Mouse (Mus musculus): ENCODE measurements around the gene Tfdp2.

The Tfdp2 gene

GRCm38 (mm10) chr9:96228285-96228684, 32.2 kb downstream of the Tfdp2 start:
- DNase-seq (ENCODE audit: low read depth, low spot score): no peak

DNA sequence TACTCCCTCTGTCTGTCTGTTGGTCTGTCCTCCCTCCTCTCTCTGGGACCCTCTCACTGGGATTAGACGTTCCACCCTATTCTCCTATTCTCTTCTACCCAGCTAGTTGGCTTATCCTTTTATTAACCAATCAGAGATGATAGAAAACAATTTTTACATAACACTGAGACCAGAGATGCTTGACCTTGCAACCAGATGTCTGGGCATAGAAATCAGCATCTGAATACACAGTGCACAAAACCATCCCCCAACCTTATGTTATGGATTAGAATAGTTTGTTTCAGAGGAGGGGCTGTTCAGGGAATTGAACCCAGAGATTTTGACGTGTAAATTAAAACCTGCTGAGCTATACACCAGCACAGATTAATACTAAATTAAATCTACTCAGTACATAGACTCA, 34.2 kb downstream of the Tfdp2 start:
- no peak for DNase-seq (ENCODE audit: low read depth, low spot score)

GRCm38 (mm10) chr9:96235477-96235876, 39.4 kb downstream of the Tfdp2 start:
- no peak for DNase-seq (ENCODE audit: low read depth, low spot score)

DNA sequence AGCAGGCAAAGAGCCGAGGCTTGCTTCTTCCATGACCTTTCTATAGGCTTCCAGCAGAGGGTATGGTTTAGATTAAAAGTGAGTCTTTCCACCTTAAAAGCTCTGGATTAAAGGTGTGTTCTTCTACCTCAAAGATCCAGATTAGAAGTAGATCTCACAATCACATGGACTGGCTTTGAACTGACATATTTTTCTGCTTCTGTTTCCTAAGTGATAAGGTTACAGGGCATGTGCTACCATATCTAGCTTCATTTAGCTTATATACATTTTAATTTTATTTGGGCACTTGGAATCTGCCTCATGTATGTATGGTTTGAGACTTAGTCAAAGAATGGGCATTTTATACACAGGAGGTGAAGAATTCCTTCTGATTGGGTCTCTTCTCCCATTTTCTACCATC, 41.3 kb downstream of the Tfdp2 start:
- DNase-seq (ENCODE audit: low read depth, low spot score): no peak

DNA sequence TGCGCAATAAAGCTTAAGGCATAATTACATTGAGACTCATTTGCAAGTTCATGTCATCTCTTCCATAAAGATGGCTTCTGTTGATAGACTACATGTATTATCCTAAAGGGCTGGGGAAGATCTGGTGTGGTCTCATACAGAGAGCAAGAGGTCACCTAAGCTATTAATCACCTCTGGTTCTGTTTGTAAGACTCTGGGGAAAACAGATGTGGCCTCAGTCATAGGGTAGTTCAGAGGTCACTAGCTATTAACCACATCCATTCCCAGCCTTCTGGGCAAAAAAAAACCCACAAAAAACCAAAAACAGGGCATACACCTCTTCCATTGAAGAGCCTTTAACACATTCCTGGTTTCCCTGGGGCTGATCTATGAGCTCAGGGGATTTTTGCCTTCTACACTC, 42.2 kb downstream of the Tfdp2 start:
- no peak for DNase-seq (ENCODE audit: low read depth, low spot score)

GRCm38 (mm10) chr9:96241134-96242097, 45.3 kb downstream of the Tfdp2 start:
- peak; percentile 82 for DNase-seq (ENCODE audit: low read depth, low spot score)

GRCm38 (mm10) chr9:96243915-96244314, 47.8 kb downstream of the Tfdp2 start:
- no peak for DNase-seq (ENCODE audit: low read depth, low spot score)

DNA sequence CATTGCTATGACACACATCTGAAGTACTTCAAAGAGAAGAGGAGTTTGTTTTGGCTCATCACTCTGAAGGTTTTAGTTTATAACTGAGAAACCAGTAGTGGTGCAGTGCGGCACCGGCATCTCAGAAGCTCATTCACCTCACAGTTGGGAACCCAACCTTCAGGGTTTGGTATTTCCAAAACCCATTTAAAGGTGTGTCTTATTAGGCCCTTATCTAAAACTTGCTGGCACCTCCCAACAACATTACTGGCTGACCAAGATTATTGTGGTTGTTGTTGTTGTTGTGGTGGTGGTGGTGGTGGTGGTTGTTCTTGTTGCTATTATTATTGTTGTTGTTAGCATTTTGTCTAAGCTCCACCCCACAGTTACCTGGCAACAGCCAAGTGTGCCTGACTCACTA, 58.7 kb downstream of the Tfdp2 start:
- DNase-seq (ENCODE audit: low read depth, low spot score): no peak

GRCm38 (mm10) chr9:96258478-96258877, 62.4 kb downstream of the Tfdp2 start:
- peak; percentile 91 for DNase-seq (ENCODE audit: low read depth, low spot score)

DNA sequence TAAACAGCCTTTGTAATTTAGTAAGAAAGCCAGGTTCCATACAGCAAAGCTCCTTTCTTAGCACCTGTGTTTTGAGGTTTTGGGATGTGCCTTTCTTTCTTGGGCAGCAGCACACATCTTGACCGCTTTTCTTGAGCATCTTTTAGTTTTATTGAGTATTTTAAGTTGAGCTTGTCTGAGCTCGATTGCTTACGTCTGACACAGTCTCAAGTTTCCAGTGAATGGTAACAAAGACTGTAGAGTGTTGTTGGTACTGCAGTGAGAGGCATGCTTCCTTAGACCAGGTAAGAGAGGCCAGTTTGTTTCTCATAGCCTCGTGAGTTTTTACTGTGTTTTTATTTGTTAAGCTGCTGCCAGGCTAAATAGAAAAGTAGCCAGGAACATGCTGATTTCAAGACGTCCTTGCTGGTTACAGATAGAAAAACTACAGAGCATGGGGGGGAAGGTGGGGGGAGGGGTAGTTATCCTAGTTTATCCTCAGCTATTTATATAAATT, 63.0 kb downstream of the Tfdp2 start:
- DNase-seq (ENCODE audit: low read depth, low spot score): no peak

- DNase-seq (ENCODE audit: low read depth, low spot score): no peak
Observed at GRCm38 (mm10) chr9:96259753-96260520, 63.9 kb downstream of the Tfdp2 start.

GRCm38 (mm10) chr9:96261101-96261500, 65.0 kb downstream of the Tfdp2 start:
- no peak for DNase-seq (ENCODE audit: low read depth, low spot score)

DNA sequence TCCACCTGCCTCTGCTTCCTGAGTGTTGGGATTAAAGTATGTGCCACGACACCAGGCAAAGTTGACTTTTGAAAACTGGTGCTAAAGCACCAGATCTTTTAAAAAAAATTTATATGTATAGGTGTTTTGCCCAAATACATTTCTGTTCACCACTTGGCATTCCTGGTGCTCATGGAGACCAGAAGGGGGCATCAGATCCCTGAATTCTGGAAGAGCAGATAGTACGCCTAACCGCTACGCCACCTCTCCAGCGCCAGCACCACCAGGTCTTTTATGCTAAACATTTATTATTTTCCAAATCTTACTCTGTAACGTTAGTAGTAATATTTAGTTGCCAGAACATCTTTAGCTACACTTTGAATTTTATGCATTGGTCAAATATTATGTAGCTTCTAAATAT, 65.9 kb downstream of the Tfdp2 start:
- DNase-seq (ENCODE audit: low read depth, low spot score): no peak

DNA sequence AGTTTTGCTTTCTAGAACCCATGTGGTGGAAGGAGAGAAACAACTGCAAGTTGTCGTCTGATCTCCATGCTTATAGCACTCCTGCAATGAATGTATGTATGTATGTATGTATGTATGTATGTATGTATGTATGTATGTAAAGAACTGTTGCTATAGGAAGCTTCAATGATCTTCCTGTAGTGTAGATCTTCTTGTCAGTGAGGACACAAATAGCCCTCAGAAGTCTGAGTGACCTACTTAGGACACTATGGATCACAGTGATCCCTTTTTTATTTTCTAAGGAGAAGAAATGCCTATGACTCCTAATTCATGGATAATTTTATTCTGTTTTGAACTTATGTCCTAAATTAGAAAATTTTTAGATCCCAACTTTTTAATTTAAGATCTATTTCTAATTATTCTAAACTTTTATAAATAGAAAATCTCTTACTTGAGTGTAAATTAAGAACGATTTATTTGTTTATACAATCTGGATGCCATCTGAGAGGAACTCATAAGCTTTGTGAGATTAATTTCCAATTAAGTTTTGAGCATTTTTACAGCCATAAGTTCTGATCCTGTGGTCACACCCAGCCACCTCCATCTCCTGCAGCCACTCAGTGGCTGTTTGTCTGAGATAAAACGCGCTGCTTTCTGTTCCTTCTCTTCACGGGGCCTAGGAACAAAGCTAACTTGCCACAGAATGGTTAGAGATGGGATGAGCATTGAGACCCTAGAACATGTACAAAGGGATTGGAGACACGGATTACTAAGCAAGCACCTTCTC, 70.9 kb downstream of the Tfdp2 start:
- DNase-seq (ENCODE audit: low read depth, low spot score): peak; percentile 74

- no peak for DNase-seq (ENCODE audit: low read depth, low spot score)
Observed at GRCm38 (mm10) chr9:96267559-96267948, 71.5 kb downstream of the Tfdp2 start.

DNA sequence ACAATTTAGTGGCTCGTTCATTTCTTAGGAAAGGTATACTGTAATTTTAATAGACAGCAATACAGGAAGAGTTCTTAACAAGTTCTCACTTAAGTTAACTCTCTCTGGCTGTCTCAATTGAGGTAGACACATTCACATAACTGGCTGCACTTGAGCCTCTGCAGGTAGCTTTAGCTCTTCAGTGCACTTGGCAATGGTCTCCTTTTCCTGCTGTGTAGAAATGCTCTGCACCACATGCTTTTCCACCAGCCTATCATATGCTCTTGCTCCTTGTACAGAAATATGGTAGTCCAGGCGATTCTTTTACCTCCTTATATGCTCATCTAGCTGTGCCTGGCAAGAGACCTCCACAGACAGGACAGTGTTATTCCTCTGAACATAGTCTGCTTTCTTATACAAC, 73.7 kb downstream of the Tfdp2 start:
- DNase-seq (ENCODE audit: low read depth, low spot score): no peak

DNA sequence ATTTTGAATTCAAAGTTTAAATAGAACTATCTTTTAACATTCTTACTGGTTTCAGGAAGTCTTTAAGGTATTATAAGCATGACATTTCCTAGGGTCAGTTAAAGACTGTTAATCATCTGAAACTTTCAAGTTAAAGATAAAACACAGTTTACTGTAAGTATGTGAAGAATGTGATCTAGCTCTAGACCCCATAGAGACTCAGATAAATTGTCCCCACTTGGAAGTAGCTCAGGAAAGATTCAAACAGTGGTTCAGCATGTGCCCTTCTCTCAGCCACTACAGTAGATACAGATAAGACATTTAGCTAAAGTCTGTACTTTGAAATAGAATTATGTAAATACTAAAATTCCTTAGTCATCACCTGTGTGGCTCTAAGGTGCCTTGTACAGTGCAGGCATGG, 79.5 kb downstream of the Tfdp2 start:
- no peak for DNase-seq (ENCODE audit: low read depth, low spot score)

DNA sequence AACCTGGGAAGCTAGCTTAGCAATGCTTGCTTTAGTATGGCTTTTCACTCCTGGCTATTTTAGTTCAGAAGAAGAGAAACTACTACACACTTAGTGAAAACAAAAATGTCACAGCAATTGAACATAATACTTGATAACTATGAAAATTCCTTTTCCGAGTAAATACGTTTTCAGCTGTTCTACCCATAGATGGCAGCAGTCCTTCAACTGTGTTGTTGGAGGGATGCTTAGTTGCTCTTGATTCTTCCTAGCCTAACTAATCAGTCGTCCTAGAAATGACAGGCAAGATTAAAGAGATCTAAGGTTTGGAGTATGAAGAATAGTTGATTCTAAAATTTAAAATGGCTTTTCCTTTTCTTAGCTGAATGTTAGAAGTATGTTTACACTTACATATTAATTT, 85.4 kb downstream of the Tfdp2 start:
- DNase-seq (ENCODE audit: low read depth, low spot score): no peak

GRCm38 (mm10) chr9:96282082-96282481, 86.0 kb downstream of the Tfdp2 start:
- no peak for DNase-seq (ENCODE audit: low read depth, low spot score)

GRCm38 (mm10) chr9:96284916-96285315, 88.8 kb downstream of the Tfdp2 start:
- DNase-seq (ENCODE audit: low read depth, low spot score): no peak

DNA sequence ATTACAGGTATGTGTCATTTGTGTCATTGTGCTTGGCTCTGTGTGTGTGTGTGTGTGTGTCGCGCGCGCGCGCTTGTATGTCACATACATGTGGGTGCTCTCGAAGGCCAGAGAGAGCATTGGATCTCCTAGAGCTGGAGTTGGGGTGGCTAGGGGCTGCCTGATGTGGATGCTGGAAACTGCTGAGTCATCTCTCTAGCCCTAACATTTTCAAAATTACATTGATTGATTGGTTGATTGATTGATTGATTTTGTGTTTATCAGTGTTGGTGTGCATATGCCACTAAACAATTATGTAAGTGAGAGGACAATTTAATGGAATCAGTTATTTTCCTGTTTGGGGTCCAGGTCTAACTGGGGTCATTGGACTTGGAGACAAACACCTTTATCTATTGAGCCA, 96.1 kb downstream of the Tfdp2 start:
- DNase-seq (ENCODE audit: low read depth, low spot score): no peak
